Mouse (Mus musculus) forebrain, postnatal 0 days (tissue): Measurements from ENCODE around the gene Gid8. TPM values are rescaled to one million over a fixed set of nuclear protein-coding genes. Genes with fewer than 3 reads are reported as not detected.

Experiments
- ATAC-seq: fragments of 200-750 bp; cut with Nextera tagmentation; 2 replicates; pipeline ENCODE4 v1.8.0; 2017; ENCODE audit warnings: mild to moderate bottlenecking, moderate library complexity
- DNase-seq: peaks from one replicate; pipeline ENCODE4 v3.0.0-alpha.2; 2015
- H3K27ac ChIP-seq: fragments of 300-500 bp; sonication (generic); 2 replicates; pipeline ENCODE4 v1.5.1; 2014; ENCODE audit warnings: low read depth, mild to moderate bottlenecking, antibody characterized with exemption, low read length, moderate library complexity, mixed read lengths
- H3K27me3 ChIP-seq: fragments of 300-500 bp; sonication (generic); 2 replicates; pipeline ENCODE4 v1.6.1; 2014; ENCODE audit warnings: mild to moderate bottlenecking, low read length, mixed read lengths; ENCODE audit not compliant: insufficient read depth
- H3K36me3 ChIP-seq: fragments of 300-500 bp; sonication (generic); 2 replicates; pipeline ENCODE4 v1.6.1; 2014; ENCODE audit warnings: mild to moderate bottlenecking, moderate library complexity; ENCODE audit not compliant: insufficient read depth
- H3K4me1 ChIP-seq: fragments of 300-500 bp; sonication (generic); 2 replicates; pipeline ENCODE4 v1.6.1; 2014; ENCODE audit warnings: antibody characterized with exemption; ENCODE audit not compliant: insufficient read depth
- H3K4me2 ChIP-seq: fragments of 300-500 bp; sonication (generic); 2 replicates; pipeline ENCODE4 v1.6.1; 2014; ENCODE audit warnings: low read depth, mild to moderate bottlenecking, moderate library complexity
- H3K4me3 ChIP-seq: fragments of 300-500 bp; sonication (generic); 2 replicates; pipeline ENCODE4 v1.5.1; 2014; ENCODE audit warnings: low read depth, low read length, mixed read lengths
- H3K9ac ChIP-seq: fragments of 300-500 bp; sonication (generic); 2 replicates; pipeline ENCODE4 v1.6.1; 2014; ENCODE audit warnings: mild to moderate bottlenecking
- H3K9me3 ChIP-seq: fragments of 300-500 bp; sonication (generic); 2 replicates; pipeline ENCODE4 v1.6.1; 2016; ENCODE audit warnings: low read length
- CTCF ChIP-seq: sonication (generic); IDR thresholded peaks from 2 replicates; pipeline ENCODE4 v1.5.1; 2016; ENCODE audit warnings: antibody characterized with exemption, control low read depth, low read depth
- WGBS: fragments of 180-500 bp; shearing (Covaris S2); extraction: QIAGEN DNeasy Blood & Tissue Kit; methylation state at CpG from one replicate; pipeline ENCODE4 v1.1.7; 2014; 5-methylcytosine and 5-hydroxymethylcytosine counted together
- polyA plus RNA-seq: library from polyadenylated mRNA; unstranded; fragments of >200 nt; fragmentation: Nextera tagmentation; extraction: Ambion mirVana; gene quantifications from 2 replicates; pipeline ENCODE4 v1.2.1, GENCODE M21; 2015
- total RNA-seq: library from RNA; depleted of rRNA; stranded (reverse); fragments of >200 nt; gene quantifications from 2 replicates; pipeline ENCODE4 v1.2.3, GENCODE M21; 2014; rRNA removed

The Gid8 gene
- total RNA-seq (49.8 and 69.9 TPM in 2 replicates), polyA plus RNA-seq (43.6 and 50.6 TPM in 2 replicates)

DNA sequence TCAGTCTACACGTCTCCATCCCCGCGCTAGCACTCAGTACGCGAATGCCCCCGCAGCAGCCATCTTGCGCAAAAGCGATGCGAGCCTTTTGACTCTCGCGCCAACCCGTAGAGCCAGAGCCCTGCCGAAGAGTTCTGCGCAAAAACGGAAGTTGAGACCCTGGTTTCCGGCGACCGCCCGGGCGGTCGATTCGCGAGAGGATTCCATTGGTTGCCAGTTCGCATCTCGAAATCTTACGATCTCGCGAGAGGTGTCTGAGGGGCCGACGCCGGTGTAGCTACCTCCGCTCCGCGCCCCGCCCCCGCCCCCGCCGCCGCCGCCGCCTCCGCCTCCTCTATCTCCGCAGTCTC lies at the start of gene Gid8, which contains the start of gene Dido1:
TSS of gene Gid8 (plus strand) at position 195 of the 350 bp plus-strand sequence.
TSS of gene Dido1 (minus strand) at position 77 of the 350 bp plus-strand sequence.
- peak within 1 kb of the TSS; percentile 80 for H3K4me2 ChIP-seq
- peak; percentile 98 for ATAC-seq
- peaks cover 16% of the 10 kb centered on the region for H3K4me1 ChIP-seq
- no peaks in the 10 kb centered on the region for H3K9me3 ChIP-seq
- DNase-seq = peak; percentile 98
- TF ChIP-seq CTCF = no peak
- H3K36me3 ChIP-seq = peaks cover 15% of the 10 kb centered on the region
- 3% methylated on average over 35 of the region's 43 CpGs for WGBS
- no peaks in the 10 kb centered on the region for H3K27me3 ChIP-seq
- H3K27ac ChIP-seq = peak within 1 kb of the TSS; percentile 86
- peak within 1 kb of the TSS; percentile 100 for H3K4me3 ChIP-seq
- peak within 1 kb of the TSS; percentile 95 for H3K9ac ChIP-seq

GRCm38 (mm10) chr2:180660521-180660920 lies 49.4 kb upstream of the Gid8 start:
- no peak for TF ChIP-seq CTCF
- peaks cover 19% of the 10 kb centered on the region for H3K36me3 ChIP-seq
- no peaks in the 10 kb centered on the region for H3K9me3 ChIP-seq
- H3K4me2 ChIP-seq = no peak overlapping the region
- DNase-seq (no peak), ATAC-seq (no peak)
- no peaks in the 10 kb centered on the region for H3K27me3 ChIP-seq
- no peaks in the 10 kb centered on the region for H3K4me1 ChIP-seq
- H3K9ac ChIP-seq = no peak overlapping the region
- 92% methylated on average over 5 of the region's 5 CpGs for WGBS
- no peak overlapping the region for H3K4me3 ChIP-seq
- H3K27ac ChIP-seq = no peak overlapping the region

DNA sequence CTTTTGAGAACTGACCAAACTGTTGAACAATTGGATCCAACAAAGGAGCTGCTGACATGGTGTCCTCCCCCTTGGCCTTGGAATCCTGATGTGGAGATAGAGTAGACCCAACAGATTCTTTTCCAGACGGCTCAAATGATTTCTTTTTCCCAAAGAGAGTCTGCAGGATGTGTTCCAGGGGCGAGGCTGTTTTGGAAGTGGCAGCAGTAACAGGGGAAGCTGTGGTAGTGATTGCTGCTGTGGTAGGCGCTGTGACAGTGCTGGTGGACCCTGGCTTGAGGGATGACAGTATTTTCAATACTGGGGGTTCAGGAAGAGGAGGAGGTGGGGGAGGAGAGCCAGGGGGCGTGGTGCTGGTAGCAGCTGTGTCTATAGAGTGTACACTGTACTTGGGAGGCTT lies 47.9 kb upstream of the Gid8 start:
- no peaks in the 10 kb centered on the region for H3K27me3 ChIP-seq
- DNase-seq = no peak
- peaks cover 34% of the 10 kb centered on the region for H3K36me3 ChIP-seq
- H3K4me1 ChIP-seq = no peaks in the 10 kb centered on the region
- 85% methylated on average over 4 of the region's 4 CpGs for WGBS
- no peak for ATAC-seq
- no peak overlapping the region for H3K9ac ChIP-seq
- no peaks in the 10 kb centered on the region for H3K9me3 ChIP-seq
- no peak overlapping the region for H3K27ac ChIP-seq
- TF ChIP-seq CTCF = no peak
- no peak overlapping the region for H3K4me3 ChIP-seq
- H3K4me2 ChIP-seq = no peak overlapping the region

- H3K27ac ChIP-seq = no peak overlapping the region
- no peak overlapping the region for H3K9ac ChIP-seq
- no peak for ATAC-seq
- WGBS = 95% methylated on average over 2 of the region's 2 CpGs
- H3K9me3 ChIP-seq = no peaks in the 10 kb centered on the region
- H3K36me3 ChIP-seq = peaks cover 36% of the 10 kb centered on the region
- no peak overlapping the region for H3K4me2 ChIP-seq
- H3K4me3 ChIP-seq = no peak overlapping the region
- no peak for DNase-seq
- no peaks in the 10 kb centered on the region for H3K4me1 ChIP-seq
- TF ChIP-seq CTCF = no peak
- H3K27me3 ChIP-seq = no peaks in the 10 kb centered on the region
Observed at GRCm38 (mm10) chr2:180676706-180677105, 33.2 kb upstream of the Gid8 start.

DNA sequence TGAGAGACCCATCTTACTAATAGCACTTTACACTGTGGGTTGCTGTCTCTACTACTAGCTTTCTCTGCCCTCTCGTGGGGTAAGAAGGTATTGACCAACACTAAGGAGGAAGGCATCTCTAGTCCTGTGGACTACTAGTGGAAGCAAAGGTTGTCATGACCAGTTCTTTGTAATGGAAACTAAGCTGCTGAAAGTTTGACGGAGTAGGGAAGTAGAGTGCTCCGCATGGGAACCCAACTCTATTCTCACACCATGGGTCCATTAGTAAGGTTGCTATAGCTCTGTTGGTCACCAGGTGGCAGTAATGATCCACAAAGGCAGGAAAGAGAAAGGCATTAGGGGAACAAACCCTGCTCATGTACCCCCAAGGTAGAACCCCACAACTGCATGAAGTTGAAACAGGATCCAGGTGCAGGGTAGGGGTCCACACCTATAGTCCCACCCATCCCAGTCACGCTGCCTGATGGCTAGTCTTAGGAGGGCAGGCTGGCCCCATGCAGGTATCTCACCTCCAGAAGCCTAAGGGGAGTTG lies 31.2 kb upstream of the Gid8 start:
- Histone ChIP-seq H3K4me3 (no peak overlapping the region), H3K4me2 (no peak overlapping the region), H3K9me3 (no peaks in the 10 kb centered on the region), H3K27me3 (no peaks in the 10 kb centered on the region), H3K36me3 (peaks cover 35% of the 10 kb centered on the region), H3K27ac (no peak overlapping the region), H3K4me1 (no peaks in the 10 kb centered on the region), H3K9ac (no peak overlapping the region)
- peak; percentile 83 for ATAC-seq
- peak; percentile 88 for TF ChIP-seq CTCF
- WGBS = 25% methylated on average over 4 of the region's 4 CpGs
- peak; percentile 84 for DNase-seq

- DNase-seq (no peak), ATAC-seq (no peak)
- Histone ChIP-seq H3K9me3 (no peaks in the 10 kb centered on the region), H3K36me3 (peaks cover 55% of the 10 kb centered on the region), H3K27ac (no peak overlapping the region), H3K27me3 (no peaks in the 10 kb centered on the region), H3K4me2 (no peak overlapping the region), H3K4me3 (no peak overlapping the region), H3K4me1 (no peaks in the 10 kb centered on the region), H3K9ac (no peak overlapping the region)
- WGBS = 68% methylated on average over 2 of the region's 2 CpGs
- no peak for TF ChIP-seq CTCF
Observed at GRCm38 (mm10) chr2:180681225-180681624, 28.7 kb upstream of the Gid8 start.

GRCm38 (mm10) chr2:180683524-180683923 lies 26.4 kb upstream of the Gid8 start:
- H3K4me2 ChIP-seq = no peak overlapping the region
- WGBS = 86% methylated on average over 2 of the region's 2 CpGs
- no peaks in the 10 kb centered on the region for H3K4me1 ChIP-seq

More at GRCm38 (mm10) chr2:180683524-180683923, 26.4 kb upstream of the Gid8 start:
- ATAC-seq = no peak
- TF ChIP-seq CTCF = no peak
- H3K9ac ChIP-seq = no peak overlapping the region
- no peaks in the 10 kb centered on the region for H3K9me3 ChIP-seq
- DNase-seq = no peak
- H3K36me3 ChIP-seq = peaks cover 77% of the 10 kb centered on the region
- H3K4me3 ChIP-seq = no peak overlapping the region
- no peak overlapping the region for H3K27ac ChIP-seq
- H3K27me3 ChIP-seq = no peaks in the 10 kb centered on the region
